Mouse (Mus musculus) brown adipose tissue, adult 24 weeks (tissue): Measurements from ENCODE around the gene Prm2. TPM values are rescaled to one million over a fixed set of nuclear protein-coding genes. Genes with fewer than 3 reads are reported as not detected.

Experiments
- polyA plus RNA-seq: library from polyadenylated mRNA; stranded (reverse); fragments of >200 nt; gene quantifications from 2 replicates; pipeline ENCODE4 v1.2.4, GENCODE M21; 2012; ENCODE audit not compliant: missing spikeins, insufficient read depth, insufficient read length

The Prm2 gene
- polyA plus RNA-seq, 1 experiment, result not detected

Other genes starting within 250 kb of the Prm2 start
- 0.54 TPM in 1 of 2 replicates, not detected in the other for gene Socs1, start 10.6 kb downstream of the Prm2 start, polyA plus RNA-seq
- gene Tnp2, start 7.5 kb downstream of the Prm2 start, polyA plus RNA-seq, result not detected in 2 replicates
- gene Prm3, start 5.2 kb downstream of the Prm2 start, polyA plus RNA-seq, result not detected in 2 replicates
- not detected in 2 replicates for gene Prm1, start 9.7 kb upstream of the Prm2 start, polyA plus RNA-seq
- not detected in 2 replicates for gene Gm11172, start 16.8 kb upstream of the Prm2 start, polyA plus RNA-seq
- gene Rmi2, start 38.9 kb upstream of the Prm2 start, polyA plus RNA-seq, result not detected in 2 replicates